Mouse (Mus musculus): Measurements from ENCODE around the gene Hcn2. TPM values are rescaled to one million over a fixed set of nuclear protein-coding genes. Genes with fewer than 3 reads are reported as not detected.

Hcn2 gene
- total RNA-seq, 4 experiments from 2014 or later: 0.39 to 0.86 (median 0.73) TPM

GRCm38 (mm10) chr10:79707759-79708158 lies 8.7 kb upstream of the Hcn2 start:
- no peak for DNase-seq (ENCODE audit: low spot score in 2 of 2)

GRCm38 (mm10) chr10:79708668-79709067 lies 7.8 kb upstream of the Hcn2 start:
- DNase-seq (ENCODE audit: low spot score in 2 of 2): no peak

- no peak for DNase-seq (ENCODE audit: low spot score in 2 of 2)
Measured at GRCm38 (mm10) chr10:79709307-79709706, 7.1 kb upstream of the Hcn2 start.

DNA sequence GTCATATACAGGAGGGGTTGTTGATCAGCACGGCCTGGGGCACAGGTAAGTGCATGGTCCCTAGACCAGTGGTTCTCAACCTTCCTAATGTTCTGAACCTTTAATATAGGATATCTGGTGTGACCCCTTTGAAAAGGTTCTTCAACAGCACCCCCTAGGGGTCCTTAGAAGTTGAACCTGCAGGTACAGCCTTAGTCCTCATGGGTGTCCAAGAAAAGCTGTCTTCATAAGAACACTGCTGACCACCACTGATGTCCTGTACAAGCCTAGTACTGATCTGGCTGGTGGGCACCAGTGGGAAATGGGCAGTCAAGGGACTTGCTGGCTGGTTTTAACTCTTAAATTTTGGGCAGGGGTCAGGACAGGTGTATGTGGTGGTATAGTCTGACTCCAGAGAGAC lies 4.4 kb upstream of the Hcn2 start:
- no peak for DNase-seq (ENCODE audit: low spot score in 2 of 2)

DNA sequence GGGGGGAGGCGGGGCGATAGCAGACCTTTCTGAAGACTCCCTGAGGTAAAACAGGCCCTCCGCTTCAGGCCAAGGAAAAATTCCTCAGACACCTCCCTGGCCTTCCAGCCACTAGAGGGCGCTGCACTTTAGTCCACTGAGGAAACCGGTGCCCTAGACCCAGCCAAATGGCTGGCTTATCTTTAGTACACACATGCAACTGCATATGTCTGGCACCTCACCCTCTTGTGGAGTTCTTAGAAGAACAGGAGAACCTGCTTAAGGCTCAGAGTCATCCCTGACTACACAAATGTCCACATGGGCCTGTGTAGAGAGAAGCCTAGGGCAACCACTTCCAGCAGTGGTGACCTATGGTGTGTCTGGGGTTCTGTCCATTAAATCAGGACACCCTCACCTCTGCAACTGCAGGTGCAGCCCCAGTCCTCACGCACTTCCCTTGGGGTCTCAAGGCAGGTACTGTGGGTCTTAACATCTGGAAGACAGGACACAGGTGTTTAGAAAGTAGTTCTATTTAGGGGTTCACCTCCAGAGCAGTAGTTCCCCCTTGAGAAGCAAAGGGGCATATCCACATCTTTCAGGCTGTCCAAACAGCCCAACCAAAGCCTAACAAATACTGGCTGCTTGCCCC lies 3.8 kb upstream of the Hcn2 start:
- peak; percentile 61 to 65 for DNase-seq (ENCODE audit: low spot score in 2 of 2)

DNA sequence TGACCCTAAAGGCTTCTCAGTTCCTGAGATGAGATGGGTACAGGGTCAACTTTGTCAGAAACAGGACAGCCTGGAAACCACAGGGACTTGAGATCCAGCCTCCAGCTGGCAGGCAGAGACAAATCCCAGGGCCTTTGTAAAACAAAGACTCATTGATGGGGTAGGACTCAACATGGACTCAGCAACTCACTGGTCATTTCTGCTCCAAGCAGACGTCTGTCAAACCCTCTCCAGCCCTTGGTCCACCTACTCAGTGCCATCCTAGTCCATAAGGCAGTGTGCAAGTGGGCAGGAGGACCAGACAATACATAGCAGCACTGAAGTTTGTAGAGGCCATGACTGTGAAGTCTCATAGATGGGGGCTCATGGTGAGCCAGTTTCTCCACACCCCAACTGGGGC lies 3.3 kb upstream of the Hcn2 start:
- no peak for DNase-seq (ENCODE audit: low spot score in 2 of 2)

GRCm38 (mm10) chr10:79714996-79715395 lies 1.4 kb upstream of the Hcn2 start:
- DNase-seq (ENCODE audit: low spot score in 2 of 2): no peak

GRCm38 (mm10) chr10:79716988-79717355 lies 538 bp downstream of the Hcn2 start:
- no peak for DNase-seq (ENCODE audit: low spot score in 2 of 2)

- DNase-seq (ENCODE audit: low spot score in 2 of 2): no peak
Measured at GRCm38 (mm10) chr10:79717640-79718357, 1.4 kb downstream of the Hcn2 start.

GRCm38 (mm10) chr10:79721089-79721488 lies 4.7 kb downstream of the Hcn2 start:
- no peak for DNase-seq (ENCODE audit: low spot score in 2 of 2)

- no peak for DNase-seq (ENCODE audit: low spot score in 2 of 2)
Measured at GRCm38 (mm10) chr10:79723047-79723446, 6.6 kb downstream of the Hcn2 start.

GRCm38 (mm10) chr10:79723692-79724091 lies 7.3 kb downstream of the Hcn2 start:
- no peak for DNase-seq (ENCODE audit: low spot score in 2 of 2)

DNA sequence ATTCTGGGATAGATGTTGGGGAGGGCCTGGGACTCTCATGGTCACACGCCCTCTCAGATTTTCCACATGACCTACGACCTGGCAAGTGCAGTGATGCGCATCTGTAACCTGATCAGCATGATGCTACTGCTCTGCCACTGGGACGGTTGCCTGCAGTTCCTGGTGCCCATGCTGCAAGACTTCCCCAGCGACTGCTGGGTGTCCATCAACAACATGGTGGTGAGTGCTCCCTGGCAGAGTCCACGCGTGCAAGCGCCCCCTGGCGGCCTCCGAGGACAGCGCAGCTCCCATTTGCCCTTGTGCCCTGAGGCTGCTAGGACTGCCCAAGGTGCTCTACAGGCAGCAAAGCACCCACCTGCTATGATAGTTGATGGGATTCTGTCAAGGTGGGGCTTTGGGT lies 9.7 kb downstream of the Hcn2 start:
- DNase-seq (ENCODE audit: low spot score in 2 of 2): peak; percentile 54 to 70

- no peak for DNase-seq (ENCODE audit: low spot score in 2 of 2)
Measured at GRCm38 (mm10) chr10:79728323-79729249, 12.2 kb downstream of the Hcn2 start.

- no peak for DNase-seq (ENCODE audit: low spot score in 2 of 2)
Measured at GRCm38 (mm10) chr10:79729357-79729965, 13.0 kb downstream of the Hcn2 start.

GRCm38 (mm10) chr10:79732500-79732899 lies 16.1 kb downstream of the Hcn2 start:
- no peak for DNase-seq (ENCODE audit: low spot score in 2 of 2)

- DNase-seq (ENCODE audit: low spot score in 2 of 2): no peak
Measured at GRCm38 (mm10) chr10:79733847-79734246, 17.4 kb downstream of the Hcn2 start.

DNA sequence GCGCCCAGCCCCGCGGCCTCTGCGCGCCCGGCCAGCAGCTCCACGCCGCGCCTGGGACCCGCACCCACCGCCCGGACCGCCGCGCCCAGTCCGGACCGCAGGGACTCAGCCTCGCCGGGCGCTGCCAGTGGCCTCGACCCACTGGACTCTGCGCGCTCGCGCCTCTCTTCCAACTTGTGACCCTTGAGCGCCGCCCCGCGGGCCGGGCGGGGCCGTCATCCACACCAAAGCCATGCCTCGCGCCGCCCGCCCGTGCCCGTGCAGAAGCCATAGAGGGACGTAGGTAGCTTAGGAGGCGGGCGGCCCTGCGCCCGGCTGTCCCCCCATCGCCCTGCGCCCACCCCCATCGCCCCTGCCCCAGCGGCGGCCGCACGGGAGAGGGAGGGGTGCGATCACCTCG lies 18.9 kb downstream of the Hcn2 start:
- DNase-seq (ENCODE audit: low spot score in 2 of 2): no peak

DNA sequence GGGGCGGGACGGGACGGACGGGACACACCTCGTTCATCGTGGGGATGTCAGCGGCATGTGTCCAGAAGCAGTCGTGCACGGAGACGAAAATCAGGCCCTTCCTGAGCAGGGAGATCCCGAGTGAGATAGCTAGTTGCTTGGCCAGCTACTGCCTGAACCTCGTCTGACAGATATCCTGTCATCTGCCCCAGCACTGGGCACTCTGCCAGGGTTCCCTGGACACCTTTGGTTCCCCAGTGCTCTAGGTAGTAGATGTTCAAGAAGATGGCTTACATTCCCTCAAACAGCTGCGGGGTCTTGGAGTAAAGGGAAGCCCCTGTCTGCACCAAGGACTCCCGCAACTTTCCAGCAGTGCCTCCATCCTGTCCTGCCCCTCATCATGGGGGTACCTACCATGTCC lies 20.3 kb downstream of the Hcn2 start:
- DNase-seq (ENCODE audit: low spot score in 2 of 2): no peak

DNA sequence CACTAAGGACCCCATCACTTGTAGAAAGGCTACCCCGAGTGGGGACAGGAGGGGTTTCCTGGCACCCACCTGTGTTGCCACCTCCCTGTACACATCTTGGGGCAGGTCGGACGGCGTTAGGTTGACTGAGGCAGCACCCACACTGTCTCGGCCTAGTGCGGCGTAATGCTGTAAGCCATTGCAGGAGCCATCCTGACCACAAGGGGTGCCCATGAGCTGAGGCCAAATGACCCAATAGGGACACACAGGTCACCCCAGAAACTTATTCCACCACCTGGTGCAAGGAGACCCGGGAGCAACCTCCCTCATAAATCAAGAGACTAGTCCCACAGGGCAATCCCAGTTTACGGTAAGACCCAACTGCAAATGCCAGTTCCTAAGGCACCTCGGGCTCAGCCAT lies 21.8 kb downstream of the Hcn2 start:
- no peak for DNase-seq (ENCODE audit: low spot score in 2 of 2)

GRCm38 (mm10) chr10:79739234-79739633 lies 22.8 kb downstream of the Hcn2 start:
- no peak for DNase-seq (ENCODE audit: low spot score in 2 of 2)

- DNase-seq (ENCODE audit: low spot score in 2 of 2): no peak
Measured at GRCm38 (mm10) chr10:79740863-79741262, 24.4 kb downstream of the Hcn2 start.
